Mouse (Mus musculus) cerebellum, adult 2 months (tissue): ENCODE results near the gene Gm10972. TPM values are rescaled to one million over a fixed set of nuclear protein-coding genes. Genes with fewer than 3 reads are reported as not detected.
A peak's percentile ranks its signal among the peaks of the same experiment; 100 is the strongest.

Source experiments
- DNase-seq, 2 experiments: peaks; one replicate each; pipeline ENCODE4 v3.0.0; 2021
- H3K27ac ChIP-seq: fragments of 200-500 bp; 2 replicates; pipeline ENCODE4 v1.5.1; 2012; ENCODE audit warnings: low read length, control low read depth, inconsistent platforms; ENCODE audit not compliant: insufficient read depth
- H3K27me3 ChIP-seq: fragments of 200-500 bp; 2 replicates; pipeline ENCODE4 v1.6.1; 2012; ENCODE audit warnings: inconsistent platforms, mild to moderate bottlenecking, low read length, moderate library complexity; ENCODE audit not compliant: control insufficient read depth, insufficient read depth
- H3K4me1 ChIP-seq: fragments of 200-500 bp; 2 replicates; pipeline ENCODE4 v1.6.1; 2011; ENCODE audit warnings: low read length; ENCODE audit not compliant: control insufficient read depth, insufficient read depth
- H3K4me3 ChIP-seq: fragments of 200-500 bp; replicated peaks from 2 replicates; pipeline ENCODE3; 2011; ENCODE audit warnings: mild to moderate bottlenecking, low read depth, low read length, control low read depth; ENCODE audit not compliant: insufficient read depth
- CTCF ChIP-seq: fragments of 200-500 bp; IDR thresholded peaks from 2 replicates; pipeline ENCODE4 v1.5.1; 2011; ENCODE audit warnings: low read depth, mild to moderate bottlenecking, control low read depth, low read length, moderate library complexity, borderline replicate concordance; ENCODE audit not compliant: insufficient read depth
- POLR2A ChIP-seq: fragments of 200-500 bp; IDR thresholded peaks from 2 replicates; pipeline ENCODE4 v1.6.1; 2011; ENCODE audit warnings: low read length, control low read depth, borderline replicate concordance; ENCODE audit not compliant: insufficient read depth
- WGBS: fragments of 180-500 bp; shearing (Covaris S2); methylation state at CpG from one replicate; pipeline ENCODE4 v1.1.7; 2018; 5-methylcytosine and 5-hydroxymethylcytosine counted together
- polyA plus RNA-seq: library from polyadenylated mRNA; depleted of rRNA; stranded (reverse); fragments of >200 nt; gene quantifications from 2 replicates; pipeline ENCODE4 v1.2.3, GENCODE M21; 2012

Gm10972 gene
- polyA plus RNA-seq, 1 experiment = not detected

- Histone ChIP-seq H3K27me3 (no peaks in the 10 kb centered on the region), H3K4me3 (no peak overlapping the region), H3K4me1 (no peaks in the 10 kb centered on the region; the same call in 1 of the 2 replicates), H3K27ac (no peak overlapping the region)
- no peak for DNase-seq
- WGBS = 95% methylated on average over 1 of the region's 1 CpGs
- TF ChIP-seq CTCF (no peak), POLR2A (no peak)
These were observed 30.6 kb upstream of the Gm10972 start for GRCm38 (mm10) chr3:94612274-94612673.

- no peak for DNase-seq
- TF ChIP-seq CTCF = no peak
- TF ChIP-seq POLR2A = no peak
- no peaks in the 10 kb centered on the region; the same call in 1 of the 2 replicates for H3K4me1 ChIP-seq
- no peaks in the 10 kb centered on the region for H3K27me3 ChIP-seq
- H3K27ac ChIP-seq = no peak overlapping the region
- no peak overlapping the region for H3K4me3 ChIP-seq
- WGBS = 74% methylated on average over 7 of the region's 7 CpGs
These were observed 29.5 kb upstream of the Gm10972 start for GRCm38 (mm10) chr3:94613258-94613878.

GRCm38 (mm10) chr3:94616717-94617116 is 26.2 kb upstream of the Gm10972 start:
- no peak overlapping the region for H3K27ac ChIP-seq
- no peaks in the 10 kb centered on the region for H3K4me1 ChIP-seq
- 49% methylated on average over 4 of the region's 4 CpGs for WGBS
- peak; percentile 38 to 51 for DNase-seq
- no peak for TF ChIP-seq POLR2A
- peak; percentile 54; the same call in 1 of the 2 replicates for TF ChIP-seq CTCF
- no peaks in the 10 kb centered on the region for H3K27me3 ChIP-seq
- H3K4me3 ChIP-seq = no peak overlapping the region

GRCm38 (mm10) chr3:94621740-94622507 is 21.0 kb upstream of the Gm10972 start:
- Histone ChIP-seq H3K4me1 (no peaks in the 10 kb centered on the region), H3K27me3 (no peaks in the 10 kb centered on the region), H3K27ac (no peak overlapping the region), H3K4me3 (no peak overlapping the region)
- no peak for DNase-seq
- no peak for TF ChIP-seq CTCF
- WGBS = 64% methylated on average over 11 of the region's 11 CpGs

GRCm38 (mm10) chr3:94622550-94622949 is 20.4 kb upstream of the Gm10972 start:
- no peak overlapping the region for H3K4me3 ChIP-seq
- TF ChIP-seq CTCF (no peak), POLR2A (no peak)

GRCm38 (mm10) chr3:94624281-94624680 is 18.6 kb upstream of the Gm10972 start:
- Histone ChIP-seq H3K4me1 (no peaks in the 10 kb centered on the region), H3K4me3 (no peak overlapping the region), H3K27me3 (no peaks in the 10 kb centered on the region), H3K27ac (no peak overlapping the region)
- 94% methylated on average over 4 of the region's 4 CpGs for WGBS
- DNase-seq = no peak
- TF ChIP-seq CTCF = no peak
- TF ChIP-seq POLR2A = no peak

More at GRCm38 (mm10) chr3:94622550-94622949, 20.4 kb upstream of the Gm10972 start:
- WGBS = 90% methylated on average over 10 of the region's 10 CpGs
- no peak overlapping the region for H3K27ac ChIP-seq
- no peak for DNase-seq
- no peaks in the 10 kb centered on the region for H3K4me1 ChIP-seq
- H3K27me3 ChIP-seq = no peaks in the 10 kb centered on the region

- no peak overlapping the region for H3K27ac ChIP-seq
- H3K4me3 ChIP-seq = no peak overlapping the region
- H3K27me3 ChIP-seq = no peaks in the 10 kb centered on the region
- H3K4me1 ChIP-seq = no peaks in the 10 kb centered on the region
- TF ChIP-seq CTCF (no peak), POLR2A (no peak)
- DNase-seq = no peak
- WGBS = 71% methylated on average over 5 of the region's 5 CpGs
These were observed 14.2 kb upstream of the Gm10972 start for GRCm38 (mm10) chr3:94628712-94629111.

GRCm38 (mm10) chr3:94629876-94630275 is 13.0 kb upstream of the Gm10972 start:
- Histone ChIP-seq H3K4me1 (no peaks in the 10 kb centered on the region), H3K27me3 (no peaks in the 10 kb centered on the region), H3K27ac (no peak overlapping the region), H3K4me3 (no peak overlapping the region)
- TF ChIP-seq CTCF (no peak), POLR2A (no peak)
- 77% methylated on average over 3 of the region's 3 CpGs for WGBS
- no peak for DNase-seq
